Mouse (Mus musculus) CH12.LX (cell line): ENCODE results near the gene Ssh2. TPM values are rescaled to one million over a fixed set of nuclear protein-coding genes. Genes with fewer than 3 reads are reported as not detected.

Source experiments
- DNase-seq: peaks from one replicate; pipeline ENCODE4 v3.0.0-alpha.2; 2013; ENCODE audit errors: extremely low read depth
- H3K27ac ChIP-seq: 2 replicates; pipeline ENCODE4 v1.5.1; 2012; ENCODE audit warnings: low read depth, mild to moderate bottlenecking, control low read depth, moderate library complexity; ENCODE audit not compliant: insufficient read depth
- H3K27me3 ChIP-seq: replicated peaks from 2 replicates; pipeline ENCODE3; 2012; ENCODE audit warnings: inconsistent platforms
- H3K36me3 ChIP-seq, 2 experiments: replicated peaks in 1 of 2; 2 replicates each; pipeline versions ENCODE3 to v1.6.1; 2012; ENCODE audit warnings: inconsistent platforms in 1 of 2, low read length in 1 of 2, mild to moderate bottlenecking in 1 of 2, mixed read lengths in 1 of 2, moderate library complexity in 1 of 2; ENCODE audit not compliant: control insufficient read depth in 1 of 2, insufficient read depth in 1 of 2
- H3K4me1 ChIP-seq, 2 experiments: 2 replicates each; pipeline ENCODE4 v1.6.1; 2012; ENCODE audit warnings: inconsistent platforms in 1 of 2, moderate library complexity in 1 of 2; ENCODE audit not compliant: insufficient read depth in 2 of 2, control insufficient read depth in 1 of 2
- H3K4me2 ChIP-seq: 2 replicates; pipeline ENCODE4 v1.6.1; 2012; ENCODE audit warnings: low read depth, mild to moderate bottlenecking, control low read depth; ENCODE audit not compliant: poor library complexity, insufficient read depth, severe bottlenecking
- H3K4me3 ChIP-seq, 3 experiments: fragments of 150-350 bp in 1 of 3; sonication (generic) in 1 of 3; replicated peaks in 1 of 3; 2 replicates each; pipeline versions ENCODE3 to v1.5.1; 2011 to 2012; ENCODE audit warnings: low read depth in 2 of 3, low read length in 2 of 3, mild to moderate bottlenecking in 2 of 3, moderate library complexity in 2 of 3, control low read depth in 1 of 3, improper control_type of control experiment in 1 of 3, inconsistent platforms in 1 of 3, mixed read lengths in 1 of 3; ENCODE audit not compliant: poor library complexity in 1 of 3
- H3K79me2 ChIP-seq: replicated peaks from 2 replicates; pipeline ENCODE4 v1.6.1; 2012; ENCODE audit warnings: mild to moderate bottlenecking, moderate library complexity; ENCODE audit not compliant: control insufficient read depth, poor library complexity, insufficient read depth, severe bottlenecking; ENCODE audit errors: extremely low read depth
- H3K9ac ChIP-seq: 2 replicates; pipeline ENCODE4 v1.6.1; 2012; ENCODE audit warnings: low read depth, mild to moderate bottlenecking, control low read depth, moderate library complexity; ENCODE audit not compliant: insufficient read depth
- H3K9me3 ChIP-seq: replicated peaks from 2 replicates; pipeline ENCODE3; 2012; ENCODE audit warnings: low read length, inconsistent platforms, mixed read lengths
- CHD1 ChIP-seq: IDR thresholded peaks from 2 replicates; pipeline ENCODE4 v1.6.1; 2012; ENCODE audit warnings: low read depth, low read length, improper control_type of control experiment, inconsistent platforms
- CHD2 ChIP-seq: IDR thresholded peaks from 2 replicates; pipeline ENCODE4 v1.6.1; 2011; ENCODE audit warnings: low read length, improper control_type of control experiment
- CTCF ChIP-seq, 2 experiments: IDR thresholded peaks in 1 of 2; conservative IDR thresholded peaks in 1 of 2; 2 replicates each; pipeline ENCODE4 v1.5.1; 2011 to 2012; ENCODE audit warnings: low read depth in 2 of 2, low read length in 2 of 2, improper control_type of control experiment in 1 of 2, inconsistent platforms in 1 of 2, mild to moderate bottlenecking in 1 of 2, moderate library complexity in 1 of 2
- E2F4 ChIP-seq: IDR thresholded peaks from 2 replicates; pipeline ENCODE4 v1.6.1; 2011; ENCODE audit warnings: low read depth, low read length, improper control_type of control experiment; ENCODE audit not compliant: insufficient replicate concordance
- ELF1 ChIP-seq: IDR thresholded peaks from 2 replicates; pipeline ENCODE4 v1.6.1; 2014; ENCODE audit warnings: low read depth, mild to moderate bottlenecking, inconsistent platforms, low read length, improper control_type of control experiment
- GABPA ChIP-seq: IDR thresholded peaks from 2 replicates; pipeline ENCODE4 v1.6.1; 2012; ENCODE audit warnings: low read depth, low read length, improper control_type of control experiment, inconsistent platforms; ENCODE audit not compliant: insufficient replicate concordance
- HCFC1 ChIP-seq: IDR thresholded peaks from 2 replicates; pipeline ENCODE4 v1.6.1; 2012; ENCODE audit warnings: low read depth, mild to moderate bottlenecking, inconsistent platforms, low read length, improper control_type of control experiment
- IRF4 ChIP-seq: IDR thresholded peaks from 2 replicates; pipeline ENCODE4 v1.6.1; 2014; ENCODE audit warnings: low read depth, mild to moderate bottlenecking, inconsistent platforms, low read length, improper control_type of control experiment
- JUN ChIP-seq: IDR thresholded peaks from 2 replicates; pipeline ENCODE4 v1.6.1; 2011; ENCODE audit warnings: low read depth, mild to moderate bottlenecking, low read length, improper control_type of control experiment, moderate library complexity; ENCODE audit not compliant: insufficient read depth
- JUND ChIP-seq: conservative IDR thresholded peaks from 2 replicates; pipeline ENCODE4 v1.6.1; 2011; ENCODE audit warnings: low read depth, low read length, improper control_type of control experiment
- MAZ ChIP-seq: IDR thresholded peaks from 2 replicates; pipeline ENCODE4 v1.6.1; 2012; ENCODE audit warnings: low read depth, mild to moderate bottlenecking, inconsistent platforms, low read length, improper control_type of control experiment, moderate library complexity
- MEF2A ChIP-seq: IDR thresholded peaks from 2 replicates; pipeline ENCODE4 v1.6.1; 2014; ENCODE audit warnings: low read depth, mild to moderate bottlenecking, inconsistent platforms, low read length, improper control_type of control experiment, borderline replicate concordance
- MXI1 ChIP-seq: IDR thresholded peaks from 2 replicates; pipeline ENCODE4 v1.6.1; 2011; ENCODE audit warnings: mild to moderate bottlenecking, low read depth, low read length, improper control_type of control experiment
- NELFE ChIP-seq: IDR thresholded peaks from 2 replicates; pipeline ENCODE4 v1.6.1; 2011; ENCODE audit warnings: low read depth, low read length, improper control_type of control experiment
- NRF1 ChIP-seq: IDR thresholded peaks from 2 replicates; pipeline ENCODE4 v1.6.1; 2014; ENCODE audit warnings: low read depth, mild to moderate bottlenecking, inconsistent platforms, low read length, improper control_type of control experiment, moderate library complexity
- PAX5 ChIP-seq: IDR thresholded peaks from 2 replicates; pipeline ENCODE4 v1.6.1; 2012; ENCODE audit warnings: low read length, inconsistent platforms, mixed read lengths
- POLR2A ChIP-seq: IDR thresholded peaks from 2 replicates; pipeline ENCODE4 v1.6.1; 2011; ENCODE audit warnings: low read depth, mild to moderate bottlenecking, improper control_type of control experiment, low read length
- SIN3A ChIP-seq: IDR thresholded peaks from 2 replicates; pipeline ENCODE4 v1.6.1; 2012; ENCODE audit warnings: low read length, improper control_type of control experiment, inconsistent platforms
- SMC3 ChIP-seq: IDR thresholded peaks from 2 replicates; pipeline ENCODE4 v1.6.1; 2011; ENCODE audit warnings: low read depth, low read length, improper control_type of control experiment
- TBP ChIP-seq: conservative IDR thresholded peaks from 2 replicates; pipeline ENCODE4 v1.6.1; 2011; ENCODE audit warnings: low read depth, low read length, improper control_type of control experiment
- TCF12 ChIP-seq: IDR thresholded peaks from 2 replicates; pipeline ENCODE4 v1.6.1; 2014; ENCODE audit warnings: low read depth, mild to moderate bottlenecking, inconsistent platforms, low read length, improper control_type of control experiment
- UBTF ChIP-seq: IDR thresholded peaks from 2 replicates; pipeline ENCODE4 v1.6.1; 2012; ENCODE audit warnings: low read depth, mild to moderate bottlenecking, inconsistent platforms, low read length, improper control_type of control experiment, moderate library complexity
- USF2 ChIP-seq: conservative IDR thresholded peaks from 2 replicates; pipeline ENCODE4 v1.6.1; 2011; ENCODE audit warnings: low read depth, low read length, improper control_type of control experiment
- ZC3H11A ChIP-seq: IDR thresholded peaks from 2 replicates; pipeline ENCODE4 v1.6.1; 2012; ENCODE audit warnings: low read depth, mild to moderate bottlenecking, inconsistent platforms, low read length, improper control_type of control experiment
- ZKSCAN1 ChIP-seq: IDR thresholded peaks from 2 replicates; pipeline ENCODE4 v1.6.1; 2012; ENCODE audit warnings: low read depth, inconsistent platforms, low read length, improper control_type of control experiment, borderline replicate concordance
- ZMIZ1 ChIP-seq: IDR thresholded peaks from 2 replicates; pipeline ENCODE4 v1.6.1; 2012; ENCODE audit warnings: low read depth, mild to moderate bottlenecking, inconsistent platforms, low read length, improper control_type of control experiment
- ZNF384 ChIP-seq: IDR thresholded peaks from 2 replicates; pipeline ENCODE4 v1.6.1; 2012; ENCODE audit warnings: low read depth, low read length, improper control_type of control experiment, inconsistent platforms
- dilution Hi-C: fragments of 300-500 bp; cut with MboI; formaldehyde crosslinking; loops from 2 replicates; pipeline ENCODE4 v1.14.3; 2020; ENCODE audit warnings: low sequenced_read_pairs; ENCODE audit not compliant: extremely low pct_unique_long_range_greater_than_20kb, extremely low pct_ligation_motif_present
- in situ Hi-C: fragments of 300-500 bp; cut with MboI; formaldehyde crosslinking; loops from 3 replicates; pipeline ENCODE4 v1.14.3; 2019; ENCODE audit warnings: low sequenced_read_pairs, low pct_ligation_motif_present, low pct_unique_long_range_greater_than_20kb, mixed read lengths
- polyA plus RNA-seq: library from polyadenylated mRNA; unstranded; fragments of >175 nt; gene quantifications from 2 replicates; pipeline ENCODE4 v1.2.1, GENCODE M21; 2012; ENCODE audit warnings: low read depth; ENCODE audit not compliant: insufficient read length
- total RNA-seq, 2 experiments: library from RNA; depleted of rRNA; stranded (reverse); fragments of 300-350 nt in 1 of 2; fragments of >200 nt in 1 of 2; gene quantifications; 2 replicates each; pipeline ENCODE4 v1.2.3; 2012 to 2014

Ssh2 gene
- total and polyA plus RNA-seq, 3 experiments, result 5.9 to 14.6 (median 6.3) TPM

- peaks cover 4% of the 10 kb centered on the region for H3K9me3 ChIP-seq
- H3K27ac ChIP-seq, result no peak overlapping the region
- peaks cover 0 to 16% of the 10 kb centered on the region in 2 experiments; a peak in 2 of 4 replicates for H3K4me1 ChIP-seq
- dilution Hi-C loops, result no loop called here
- H3K4me2 ChIP-seq, result no peak overlapping the region
- TF ChIP-seq JUND, result no peak
- TF ChIP-seq CTCF (conservative IDR thresholded peaks at IDR 0.05 in 1 of 2, IDR thresholded peaks at IDR 0.05 in 1 of 2; ENCODE audit: low read depth in 2 of 2, low read length in 2 of 2), result no peak
- no peak for TF ChIP-seq ZKSCAN1
- TF ChIP-seq TCF12, result no peak
- TF ChIP-seq UBTF, result no peak
- no peak for TF ChIP-seq JUN
- TF ChIP-seq CHD1, result no peak
- no peak for TF ChIP-seq SIN3A
- TF ChIP-seq CHD2, result no peak
- TF ChIP-seq PAX5, result no peak
- TF ChIP-seq ZNF384, result no peak
- no peak for TF ChIP-seq SMC3
- TF ChIP-seq E2F4, result no peak
- no peak for TF ChIP-seq GABPA
- no peak for TF ChIP-seq NRF1
- no peak for TF ChIP-seq USF2
- no peak for TF ChIP-seq MEF2A
- no peak for TF ChIP-seq POLR2A
- peaks cover 3 to 23% of the 10 kb centered on the region in 2 experiments for H3K36me3 ChIP-seq
- no peak for DNase-seq
- no peak overlapping the region for H3K4me3 ChIP-seq
- no peak overlapping the region for H3K9ac ChIP-seq
- no peaks in the 10 kb centered on the region; the same call in 1 of the 2 replicates for H3K79me2 ChIP-seq
- in situ Hi-C loops, result no loop called here
- H3K27me3 ChIP-seq, result no peaks in the 10 kb centered on the region
Observed at GRCm38 (mm10) chr11:77321214-77321613, 105.1 kb downstream of the Ssh2 start.

GRCm38 (mm10) chr11:77330529-77330928 lies 114.4 kb downstream of the Ssh2 start:
- Histone ChIP-seq H3K79me2 (no peaks in the 10 kb centered on the region), H3K27ac (no peak overlapping the region), H3K36me3 (peaks cover 6 to 36% of the 10 kb centered on the region in 2 experiments), H3K9me3 (peaks cover 3% of the 10 kb centered on the region), H3K4me2 (no peak overlapping the region), H3K27me3 (no peaks in the 10 kb centered on the region), H3K9ac (no peak overlapping the region), H3K4me3 (no peak overlapping the region), H3K4me1 (peaks cover 0 to 8% of the 10 kb centered on the region in 2 experiments; a peak in 1 of 4 replicates)
- dilution Hi-C loops, result no loop called here
- DNase-seq, result no peak
- TF ChIP-seq NELFE (no peak), SIN3A (no peak), JUN (no peak), MAZ (no peak), UBTF (no peak), ZNF384 (no peak), MEF2A (no peak), HCFC1 (no peak), IRF4 (no peak), TCF12 (no peak), ELF1 (no peak), MXI1 (no peak), TBP (no peak), ZC3H11A (no peak), ZMIZ1 (no peak)
- in situ Hi-C loops, result no loop called here
